Mouse (Mus musculus): ENCODE measurements around the gene Eif2b4.

DNA sequence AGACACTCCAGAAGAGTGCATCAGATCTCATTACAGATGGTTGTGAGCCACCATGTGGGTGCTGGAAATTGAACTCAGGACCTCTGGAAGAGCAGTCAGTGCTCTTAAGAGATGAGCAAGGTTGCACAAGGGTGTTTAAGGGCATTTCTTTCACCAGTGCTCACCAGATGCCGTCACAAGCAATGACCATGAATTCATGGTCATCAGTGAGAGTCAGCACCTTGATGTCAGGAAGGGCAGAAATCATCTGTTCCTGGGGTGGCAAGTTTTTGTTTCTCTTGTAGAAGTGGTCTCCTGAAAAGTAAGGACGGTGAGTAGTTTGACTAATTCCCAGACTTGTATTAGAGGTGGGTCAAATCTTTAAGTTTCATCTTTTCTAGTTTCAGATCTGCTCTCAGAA is 10.6 kb upstream of the Eif2b4 start:
- TF ChIP-seq HCFC1 (IDR thresholded peaks at IDR 0.05; ENCODE audit: borderline replicate concordance, insufficient read depth, low read length), result no peak
- no peak for TF ChIP-seq MAFK (IDR thresholded peaks at IDR 0.05; ENCODE audit: insufficient read depth, low read depth, low read length)
- no peak for TF ChIP-seq ZNF384 (IDR thresholded peaks at IDR 0.05; ENCODE audit: low read depth, low read length)
- no peak for TF ChIP-seq CHD2 (IDR thresholded peaks at IDR 0.05; ENCODE audit: low read depth, low read length)
- TF ChIP-seq ZC3H11A (IDR thresholded peaks at IDR 0.05; ENCODE audit: borderline replicate concordance, low read depth, low read length), result no peak

All from ES-E14 (cell line).